Mouse (Mus musculus): ENCODE measurements around the gene Ptma. TPM values are rescaled to one million over a fixed set of nuclear protein-coding genes. Genes with fewer than 3 reads are reported as not detected.
A peak's percentile ranks its signal among the peaks of the same experiment; 100 is the strongest.

The Ptma gene
- polyA plus RNA-seq, 1 experiment from 2014 or later: 2,326 TPM

GRCm38 (mm10) chr1:86486703-86487294 is 39.7 kb upstream of the Ptma start:
- ATAC-seq: peak; percentile 23
- in situ Hi-C loops (cut with MboI; ENCODE audit: low pct_unique_long_range_greater_than_20kb): no loop called here
- no peak for TF ChIP-seq CTCF (IDR thresholded peaks at IDR 0.05)
- no peaks in the 10 kb centered on the region for H3K27me3 ChIP-seq
- DNase-seq (ENCODE audit: low read depth, low spot score): no peak
- ChIA-PET CTCF (interaction anchor here (1.4 to 2.4 kb wide), 4 partner anchors 8 to 38 kb away, joined by 3 to 23 read pairs (median 6); no protein-coding TSS in a partner anchor), POLR2A (interaction anchor here (0.8 to 2.4 kb wide), 4 partner anchors 9 to 44 kb away, joined by 3 to 19 read pairs (median 12); partner anchors contain the start of gene Ptma)

GRCm38 (mm10) chr1:86487295-86487907 is 39.1 kb upstream of the Ptma start:
- in situ Hi-C loops (cut with MboI; ENCODE audit: low pct_unique_long_range_greater_than_20kb): no loop called here
- ChIA-PET POLR2A (interaction anchor here (0.7 to 2.4 kb wide), 8 partner anchors 8 to 45 kb away, joined by 3 to 19 read pairs (median 6); partner anchors contain the start of gene Ptma), CTCF (interaction anchor here (1.4 to 2.4 kb wide), 4 partner anchors 9 to 37 kb away, joined by 3 to 23 read pairs (median 6); no protein-coding TSS in a partner anchor)
- ATAC-seq: peak; percentile 84
- peak; percentile 92 for DNase-seq (ENCODE audit: low read depth, low spot score)
- no peaks in the 10 kb centered on the region for H3K27me3 ChIP-seq
- no peak for TF ChIP-seq CTCF (IDR thresholded peaks at IDR 0.05)

- no peaks in the 10 kb centered on the region for H3K27me3 ChIP-seq
- POLR2A ChIA-PET: interaction anchor here (0.7 to 2.4 kb wide), 10 partner anchors 8 to 898 kb away, joined by 3 to 19 read pairs (median 5); partner anchors contain the start of gene Ptma
- ATAC-seq (peak; percentile 7), DNase-seq (ENCODE audit: low read depth, low spot score) (no peak)
- in situ Hi-C loops (cut with MboI; ENCODE audit: low pct_unique_long_range_greater_than_20kb): no loop called here
- CTCF ChIA-PET: interaction anchor here (1.4 to 2.4 kb wide), 4 partner anchors 9 to 36 kb away, joined by 3 to 23 read pairs (median 6); no protein-coding TSS in a partner anchor
- TF ChIP-seq CTCF (IDR thresholded peaks at IDR 0.05): no peak
These were observed 38.6 kb upstream of the Ptma start for GRCm38 (mm10) chr1:86487908-86488314.

- no peak for ATAC-seq
- no peak for TF ChIP-seq CTCF (IDR thresholded peaks at IDR 0.05)
- ChIA-PET CTCF (interaction anchor here (1.0 to 2.4 kb wide), 4 partner anchors 11 to 47 kb away, joined by 3 to 23 read pairs (median 6); no protein-coding TSS in a partner anchor), POLR2A (interaction anchor here (0.7 to 2.4 kb wide), 8 partner anchors 10 to 897 kb away, joined by 3 to 19 read pairs (median 6); partner anchors contain the start of gene Ptma)
- no peak for DNase-seq (ENCODE audit: low read depth, low spot score)
- in situ Hi-C loops (cut with MboI; ENCODE audit: low pct_unique_long_range_greater_than_20kb): no loop called here
- no peaks in the 10 kb centered on the region for H3K27me3 ChIP-seq
These were observed 38.2 kb upstream of the Ptma start for GRCm38 (mm10) chr1:86488326-86488725.

- no peak for ATAC-seq
- no peaks in the 10 kb centered on the region for H3K27me3 ChIP-seq
- TF ChIP-seq CTCF (IDR thresholded peaks at IDR 0.05): no peak
- in situ Hi-C loops (cut with MboI; ENCODE audit: low pct_unique_long_range_greater_than_20kb): no loop called here
- ChIA-PET POLR2A (interaction anchor here (0.9 to 2.4 kb wide), 5 partner anchors 10 to 46 kb away, joined by 4 to 19 read pairs (median 9); partner anchors contain the start of gene Ptma), CTCF (interaction anchor here (1.0 to 2.4 kb wide), 3 partner anchors 11 to 48 kb away, joined by 3 to 23 read pairs (median 7); no protein-coding TSS in a partner anchor)
- no peak for DNase-seq (ENCODE audit: low read depth, low spot score)
These were observed 37.8 kb upstream of the Ptma start for GRCm38 (mm10) chr1:86488774-86489173.

GRCm38 (mm10) chr1:86489901-86490300 is 36.6 kb upstream of the Ptma start:
- CTCF ChIA-PET: no interaction called here
- no peaks in the 10 kb centered on the region for H3K27me3 ChIP-seq
- in situ Hi-C loops (cut with MboI; ENCODE audit: low pct_unique_long_range_greater_than_20kb): no loop called here
- ATAC-seq (no peak), DNase-seq (ENCODE audit: low read depth, low spot score) (no peak)
- no peak for TF ChIP-seq CTCF (IDR thresholded peaks at IDR 0.05)
- POLR2A ChIA-PET: interaction anchor here (0.6 kb wide), 1 partner anchor 27 kb away, joined by 3 read pairs; no protein-coding TSS in a partner anchor

GRCm38 (mm10) chr1:86490697-86491096 is 35.8 kb upstream of the Ptma start:
- no peak for TF ChIP-seq CTCF (IDR thresholded peaks at IDR 0.05)
- POLR2A ChIA-PET: no interaction called here
- in situ Hi-C loops (cut with MboI; ENCODE audit: low pct_unique_long_range_greater_than_20kb): no loop called here
- CTCF ChIA-PET: interaction anchor here (1.5 kb wide), 1 partner anchor 10 kb away, joined by 3 read pairs; no protein-coding TSS in a partner anchor
- no peaks in the 10 kb centered on the region for H3K27me3 ChIP-seq
- ATAC-seq (no peak), DNase-seq (ENCODE audit: low read depth, low spot score) (no peak)

- TF ChIP-seq CTCF (IDR thresholded peaks at IDR 0.05): no peak
- ChIA-PET POLR2A (no interaction called here), CTCF (interaction anchor here (1.5 kb wide), 1 partner anchor 9 kb away, joined by 3 read pairs; no protein-coding TSS in a partner anchor)
- in situ Hi-C loops (cut with MboI; ENCODE audit: low pct_unique_long_range_greater_than_20kb): no loop called here
- H3K27me3 ChIP-seq: no peaks in the 10 kb centered on the region
- ATAC-seq (no peak), DNase-seq (ENCODE audit: low read depth, low spot score) (no peak)
These were observed 34.9 kb upstream of the Ptma start for GRCm38 (mm10) chr1:86491533-86492094.

- in situ Hi-C loops (cut with MboI; ENCODE audit: low pct_unique_long_range_greater_than_20kb): no loop called here
- no peak for DNase-seq (ENCODE audit: low read depth, low spot score)
- ChIA-PET CTCF (interaction anchor here (1.5 kb wide), 1 partner anchor 8 kb away, joined by 3 read pairs; no protein-coding TSS in a partner anchor), POLR2A (no interaction called here)
- ATAC-seq: no peak
- no peak for TF ChIP-seq CTCF (IDR thresholded peaks at IDR 0.05)
- no peaks in the 10 kb centered on the region for H3K27me3 ChIP-seq
These were observed 34.1 kb upstream of the Ptma start for GRCm38 (mm10) chr1:86492095-86493070.
